Comparison of ENCODE assay signal across 36 mouse cellular contexts in the genomic region with DNA sequence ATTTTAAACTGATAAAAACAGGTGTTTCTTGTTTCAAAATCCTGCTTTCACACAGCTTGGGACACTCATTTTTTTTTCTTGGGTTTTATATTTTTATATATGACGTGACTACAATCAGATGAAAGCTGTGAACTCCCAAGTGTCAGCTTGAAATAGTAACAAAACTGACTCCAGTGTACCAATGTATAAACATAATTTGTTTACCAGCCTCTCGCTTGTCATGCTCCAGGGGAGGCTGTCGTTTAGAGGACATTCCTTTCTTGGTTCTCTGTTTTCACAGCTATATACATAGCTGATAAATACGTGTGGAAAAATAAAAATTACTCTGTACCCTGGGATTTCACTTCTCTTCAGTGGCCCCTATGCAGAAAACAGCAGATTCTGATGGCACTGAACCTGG.
"Had no signal": no experiment of that assay in that cellular context is flagged by ENCODE, and none has a peak within 500 bp of the region (broad histone marks: within the 10 kb centered on the region; RNA-seq: fewer than 3 reads in every experiment).

No protein-coding gene starts in this region.

- H3K9me3 ChIP-seq: heart, embryonic 10.5 days; heart, embryonic 12.5 days; heart, embryonic 13.5 days; heart, embryonic 15.5 days; hindbrain, embryonic 10.5 days; hindbrain, embryonic 12.5 days; hindbrain, embryonic 13.5 days; hindbrain, embryonic 15.5 days; intestine, embryonic 15.5 days; kidney, embryonic 15.5 days had no signal

- DNase-seq: heart, adult 18-20 months; heart, adult 2 months; heart, postnatal 10 days; heart, postnatal 14 days; heart, postnatal 36 days; heart, postnatal 4 days; kidney, adult 11 months; kidney, adult 18-20 months; kidney, adult 2 months; kidney, adult 8-10 months; kidney, adult 9 months; kidney, postnatal 10 days; kidney, postnatal 14 days; kidney, postnatal 25 days; kidney, postnatal 36 days; kidney, postnatal 4 days; layer of hippocampus, adult 9-11 months had no signal

- H3K4me3 ChIP-seq: heart, adult 2 months; heart, embryonic 10.5 days; heart, embryonic 12.5 days; heart, embryonic 13.5 days; heart, embryonic 15.5 days; hindbrain, embryonic 10.5 days; hindbrain, embryonic 12.5 days; hindbrain, embryonic 13.5 days; hindbrain, embryonic 15.5 days; intestine, embryonic 15.5 days; kidney, embryonic 15.5 days; layer of hippocampus, adult 2 months had no signal

- H3K4me1 ChIP-seq: heart, embryonic 10.5 days; heart, embryonic 12.5 days; heart, embryonic 13.5 days; heart, embryonic 15.5 days; hindbrain, embryonic 10.5 days; hindbrain, embryonic 12.5 days; hindbrain, embryonic 13.5 days; hindbrain, embryonic 15.5 days; intestine, embryonic 15.5 days; kidney, embryonic 15.5 days had no signal

- H3K4me2 ChIP-seq: heart, embryonic 11.5 days; heart, embryonic 12.5 days; heart, embryonic 13.5 days; heart, embryonic 15.5 days; hindbrain, embryonic 12.5 days; hindbrain, embryonic 13.5 days; hindbrain, embryonic 14.5 days; hindbrain, embryonic 15.5 days; intestine, embryonic 15.5 days; kidney, embryonic 15.5 days had no signal

- H3K9ac ChIP-seq: heart, embryonic 12.5 days; heart, embryonic 13.5 days; heart, embryonic 15.5 days; hindbrain, embryonic 12.5 days; hindbrain, embryonic 13.5 days; hindbrain, embryonic 14.5 days; hindbrain, embryonic 15.5 days; intestine, embryonic 15.5 days; kidney, embryonic 15.5 days had no signal

- H3K36me3 ChIP-seq: heart, embryonic 10.5 days; heart, embryonic 12.5 days; heart, embryonic 13.5 days; heart, embryonic 15.5 days; hindbrain, embryonic 10.5 days; hindbrain, embryonic 12.5 days; hindbrain, embryonic 13.5 days; hindbrain, embryonic 15.5 days; intestine, embryonic 15.5 days; kidney, embryonic 15.5 days had no signal

- H3K27me3 ChIP-seq: heart, embryonic 12.5 days; heart, embryonic 13.5 days; heart, embryonic 15.5 days; hindbrain, embryonic 12.5 days; hindbrain, embryonic 13.5 days; hindbrain, embryonic 15.5 days; intestine, embryonic 15.5 days; kidney, embryonic 15.5 days had no signal

- H3K27ac ChIP-seq: heart, adult 2 months; heart, embryonic 10.5 days; heart, embryonic 13.5 days; heart, embryonic 15.5 days; hindbrain, embryonic 10.5 days; hindbrain, embryonic 12.5 days; hindbrain, embryonic 13.5 days; hindbrain, embryonic 14.5 days; hindbrain, embryonic 15.5 days; hindbrain, postnatal 0 days; intestine, embryonic 15.5 days; kidney, embryonic 15.5 days; kidney, postnatal 0 days; layer of hippocampus, adult 2 months had no signal

- ATAC-seq: hindbrain, embryonic 16.5 days; hindbrain, postnatal 0 days; inflammation-experienced regulatory T-cells, adult 6 months; intestine, embryonic 15.5 days; intestine, embryonic 16.5 days; intestine, postnatal 0 days had no signal
